Mouse (Mus musculus) olfactory bulb, adult 2 months (tissue): ENCODE measurements around the gene Tyw1. TPM values are rescaled to one million over a fixed set of nuclear protein-coding genes. Genes with fewer than 3 reads are reported as not detected.

ENCODE experiments used
- H3K27ac ChIP-seq: fragments of 200-500 bp; 2 replicates; pipeline ENCODE4 v1.5.1; 2012; ENCODE audit warnings: low read depth, low read length; ENCODE audit not compliant: insufficient read depth
- H3K4me1 ChIP-seq: fragments of 200-500 bp; 2 replicates; pipeline ENCODE4 v1.6.1; 2012; ENCODE audit warnings: low read length; ENCODE audit not compliant: control insufficient read depth, insufficient read depth
- H3K4me3 ChIP-seq: fragments of 200-500 bp; 2 replicates; pipeline ENCODE4 v1.5.1; 2012; ENCODE audit warnings: mild to moderate bottlenecking, low read depth, low read length, moderate library complexity; ENCODE audit not compliant: insufficient read depth
- CTCF ChIP-seq: fragments of 200-500 bp; IDR thresholded peaks from 2 replicates; pipeline ENCODE4 v1.5.1; 2012; ENCODE audit warnings: low read depth, mild to moderate bottlenecking, low read length, moderate library complexity; ENCODE audit not compliant: insufficient read depth
- POLR2A ChIP-seq: fragments of 200-500 bp; IDR thresholded peaks from 2 replicates; pipeline ENCODE4 v1.6.1; 2012; ENCODE audit warnings: mild to moderate bottlenecking, low read depth, low read length, moderate library complexity; ENCODE audit not compliant: insufficient read depth
- WGBS: fragments of 180-500 bp; shearing (Covaris S2); methylation state at CpG from one replicate; pipeline ENCODE4 v1.1.7; 2018; 5-methylcytosine and 5-hydroxymethylcytosine counted together
- polyA plus RNA-seq: library from polyadenylated mRNA; stranded (reverse); fragments of >200 nt; gene quantifications from 2 replicates; pipeline ENCODE4 v1.2.4, GENCODE M21; 2012; ENCODE audit warnings: low replicate concordance; ENCODE audit not compliant: missing spikeins, insufficient read depth, insufficient read length

The Tyw1 gene
- polyA plus RNA-seq, 1 experiment = not detected

GRCm38 (mm10) chr5:130320485-130320884 lies 65.1 kb downstream of the Tyw1 start:
- Histone ChIP-seq H3K27ac (no peak overlapping the region), H3K4me1 (no peaks in the 10 kb centered on the region), H3K4me3 (no peak overlapping the region)
- 82% methylated on average over 3 of the region's 3 CpGs for WGBS
- TF ChIP-seq CTCF (no peak), POLR2A (no peak)

GRCm38 (mm10) chr5:130325486-130325885 lies 70.1 kb downstream of the Tyw1 start:
- Histone ChIP-seq H3K4me3 (no peak overlapping the region), H3K4me1 (no peaks in the 10 kb centered on the region), H3K27ac (no peak overlapping the region)
- WGBS = 98% methylated on average over 8 of the region's 8 CpGs
- no peak for TF ChIP-seq POLR2A
- TF ChIP-seq CTCF = no peak

GRCm38 (mm10) chr5:130327615-130328263 lies 72.3 kb downstream of the Tyw1 start:
- Histone ChIP-seq H3K27ac (no peak overlapping the region), H3K4me3 (no peak overlapping the region), H3K4me1 (no peaks in the 10 kb centered on the region)
- 72% methylated on average over 6 of the region's 6 CpGs for WGBS
- TF ChIP-seq CTCF (no peak), POLR2A (no peak)

GRCm38 (mm10) chr5:130328366-130328765 lies 72.9 kb downstream of the Tyw1 start:
- Histone ChIP-seq H3K27ac (no peak overlapping the region), H3K4me3 (no peak overlapping the region), H3K4me1 (no peaks in the 10 kb centered on the region)
- 81% methylated on average over 9 of the region's 9 CpGs for WGBS
- TF ChIP-seq CTCF (no peak), POLR2A (no peak)

- no peak overlapping the region for H3K4me3 ChIP-seq
- TF ChIP-seq POLR2A (no peak), CTCF (no peak)
- whole genome bisulfite sequencing = 99% methylated on average over 2 of the region's 2 CpGs
- H3K27ac ChIP-seq = no peak overlapping the region
- no peaks in the 10 kb centered on the region; the same call in 1 of the 2 replicates for H3K4me1 ChIP-seq
Observed at GRCm38 (mm10) chr5:130329889-130330288, 74.5 kb downstream of the Tyw1 start.

GRCm38 (mm10) chr5:130330801-130331200 lies 75.4 kb downstream of the Tyw1 start:
- H3K27ac ChIP-seq = no peak overlapping the region
- H3K4me1 ChIP-seq = no peaks in the 10 kb centered on the region; the same call in 1 of the 2 replicates
- 94% methylated on average over 4 of the region's 4 CpGs for WGBS
- no peak overlapping the region for H3K4me3 ChIP-seq
- TF ChIP-seq POLR2A (no peak), CTCF (no peak)

- TF ChIP-seq CTCF (no peak), POLR2A (no peak)
- whole genome bisulfite sequencing = 68% methylated on average over 4 of the region's 4 CpGs
- Histone ChIP-seq H3K4me1 (no peaks in the 10 kb centered on the region; the same call in 1 of the 2 replicates), H3K27ac (no peak overlapping the region), H3K4me3 (no peak overlapping the region)
Observed at GRCm38 (mm10) chr5:130331206-130331605, 75.8 kb downstream of the Tyw1 start.

- Histone ChIP-seq H3K4me1 (no peaks in the 10 kb centered on the region; the same call in 1 of the 2 replicates), H3K27ac (no peak overlapping the region), H3K4me3 (no peak overlapping the region)
- no peak for TF ChIP-seq POLR2A
- no peak for TF ChIP-seq CTCF
- WGBS = 82% methylated on average over 7 of the region's 7 CpGs
Observed at GRCm38 (mm10) chr5:130333566-130333965, 78.1 kb downstream of the Tyw1 start.

GRCm38 (mm10) chr5:130333971-130334370 lies 78.6 kb downstream of the Tyw1 start:
- TF ChIP-seq POLR2A (no peak), CTCF (no peak)
- H3K4me3 ChIP-seq = no peak overlapping the region
- H3K27ac ChIP-seq = no peak overlapping the region
- 94% methylated on average over 11 of the region's 11 CpGs for WGBS
- no peaks in the 10 kb centered on the region; the same call in 1 of the 2 replicates for H3K4me1 ChIP-seq
